Mouse (Mus musculus) heart, postnatal 10 days (tissue): ENCODE measurements around the gene Ssh2. TPM values are rescaled to one million over a fixed set of nuclear protein-coding genes. Genes with fewer than 3 reads are reported as not detected.
A peak's percentile ranks its signal among the peaks of the same experiment; 100 is the strongest.

Experiments
- DNase-seq, 2 experiments: peaks; one replicate each; pipeline ENCODE4 v3.0.0; 2021
- intact Hi-C: fragments of 180-260 bp; cut with DNase I; formaldehyde crosslinking; loops from one replicate; pipeline ENCODE4 v1.15.1; 2025
- total RNA-seq, 2 experiments: library from RNA; stranded (reverse); gene quantifications; 2 replicates each; pipeline ENCODE4 v1.2.3; 2021

Gene Ssh2
- total RNA-seq, 2 experiments from 2014 or later: 97.0 to 97.2 TPM

DNA sequence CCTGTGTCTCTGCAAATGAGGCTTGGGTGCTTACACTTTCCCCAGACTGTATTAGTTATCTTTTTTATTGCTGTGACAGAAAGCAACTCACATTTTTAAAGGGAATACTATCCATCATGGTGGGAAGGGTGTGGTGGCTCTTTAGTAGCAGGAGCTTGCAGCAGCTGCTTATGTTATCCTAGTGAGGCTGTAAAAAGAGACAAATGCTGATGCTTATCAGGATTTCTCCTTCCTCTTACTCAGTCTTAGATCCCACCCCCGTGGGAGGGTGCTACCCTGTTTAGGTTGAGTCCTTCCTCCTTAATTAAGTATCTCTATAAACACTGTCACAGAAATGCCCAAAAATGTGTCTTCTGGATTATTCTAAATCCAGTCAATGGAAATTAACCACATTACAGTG lies 105.1 kb downstream of the Ssh2 start:
- no peak for DNase-seq
- intact Hi-C loops: no loop called here

DNA sequence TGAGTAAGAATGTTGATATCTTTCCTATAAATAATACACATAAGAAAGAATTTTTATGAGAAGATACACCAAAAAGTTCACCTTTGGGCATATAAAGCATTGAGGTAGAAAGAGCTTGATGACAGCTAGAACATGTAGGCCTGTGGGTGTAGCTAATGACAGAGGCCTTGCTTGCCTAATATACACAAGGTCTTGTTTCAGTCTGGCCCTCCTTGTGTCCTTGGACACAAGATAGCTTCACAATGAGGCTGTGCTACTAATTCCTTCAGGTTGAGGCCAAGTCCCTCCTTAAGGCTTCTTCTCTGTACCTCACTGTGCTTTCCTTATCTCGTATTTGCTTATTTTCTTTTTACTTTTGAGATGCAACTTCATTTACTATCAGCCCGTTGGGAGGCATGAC lies 114.4 kb downstream of the Ssh2 start:
- DNase-seq: no peak
- intact Hi-C loops: no loop called here

DNA sequence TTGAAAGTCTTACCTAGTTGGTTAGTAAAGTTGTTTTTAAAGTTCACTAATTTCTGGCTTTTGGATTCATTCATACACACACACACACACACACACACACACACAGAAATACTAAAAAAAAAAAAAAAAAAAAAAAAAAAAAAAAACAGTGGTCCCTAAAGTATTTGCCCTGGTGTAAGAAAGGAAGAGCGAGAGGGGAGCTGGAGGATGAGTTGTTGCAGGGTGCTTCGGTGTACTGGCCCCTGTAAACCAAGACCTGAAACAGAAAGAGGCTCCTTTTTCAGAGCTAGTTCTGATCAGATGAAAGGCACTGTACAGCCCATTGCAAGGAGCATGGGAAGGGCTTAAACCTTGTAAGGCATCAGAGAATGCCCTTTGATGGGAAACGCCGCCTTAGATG lies 131.2 kb downstream of the Ssh2 start:
- no peak for DNase-seq
- intact Hi-C loops: no loop called here

DNA sequence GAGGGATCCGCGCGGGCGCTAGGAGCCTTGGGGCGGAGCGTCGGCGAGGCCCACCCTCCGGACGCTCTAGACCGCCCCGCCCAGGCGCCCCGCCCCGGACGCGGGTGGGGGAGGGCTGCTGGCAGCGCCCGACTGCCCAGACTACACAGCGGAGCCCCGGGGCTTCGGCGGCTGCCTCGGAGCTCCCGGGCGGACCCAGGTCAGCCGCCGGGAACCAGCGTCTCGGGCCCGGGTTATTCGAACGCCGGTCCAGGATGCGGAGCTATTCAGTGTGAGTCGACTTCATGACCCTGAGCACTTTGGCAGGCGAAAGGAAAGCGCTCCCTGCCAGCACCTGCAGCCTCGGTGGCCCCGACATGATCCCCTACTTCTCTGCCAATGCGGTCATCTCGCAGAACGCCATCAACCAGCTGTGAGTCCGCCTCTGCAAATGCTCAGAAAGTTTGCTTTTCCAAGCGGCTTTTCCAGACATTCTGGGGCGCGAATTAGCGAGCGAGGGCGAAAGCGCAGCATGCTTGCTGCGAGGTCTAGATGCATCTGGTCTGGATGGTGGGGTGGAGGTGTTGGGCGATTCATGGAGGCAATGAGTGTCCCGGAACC lies 132.2 kb downstream of the Ssh2 start:
- DNase-seq: peak; percentile 95
- intact Hi-C loops: loop anchor here (1.0 to 2.0 kb wide), 4 partner anchors 21 to 94 kb away; no protein-coding TSS in a partner anchor

DNA sequence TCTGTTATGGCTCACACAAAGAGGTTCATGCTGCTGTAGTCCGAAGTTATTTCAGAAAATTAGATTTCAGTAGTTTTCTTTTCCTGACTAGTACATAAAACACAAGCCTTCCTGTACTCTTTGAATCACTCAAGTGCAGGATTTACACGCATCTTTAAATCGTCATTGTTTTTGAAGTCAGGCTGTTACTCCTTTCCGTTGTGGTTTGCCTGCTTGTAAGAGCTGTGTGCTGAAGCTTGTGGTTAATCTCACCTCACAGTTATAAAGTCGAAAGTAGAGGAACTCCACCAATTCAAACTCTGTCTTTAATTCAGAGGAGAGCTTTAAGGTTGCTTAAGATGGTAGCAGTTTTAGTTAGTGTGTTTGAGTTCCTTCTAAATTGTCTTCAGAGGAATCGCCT lies 132.9 kb downstream of the Ssh2 start:
- DNase-seq: no peak
- intact Hi-C loops: loop anchor here (1.0 to 2.0 kb wide), 4 partner anchors 20 to 93 kb away; no protein-coding TSS in a partner anchor

DNA sequence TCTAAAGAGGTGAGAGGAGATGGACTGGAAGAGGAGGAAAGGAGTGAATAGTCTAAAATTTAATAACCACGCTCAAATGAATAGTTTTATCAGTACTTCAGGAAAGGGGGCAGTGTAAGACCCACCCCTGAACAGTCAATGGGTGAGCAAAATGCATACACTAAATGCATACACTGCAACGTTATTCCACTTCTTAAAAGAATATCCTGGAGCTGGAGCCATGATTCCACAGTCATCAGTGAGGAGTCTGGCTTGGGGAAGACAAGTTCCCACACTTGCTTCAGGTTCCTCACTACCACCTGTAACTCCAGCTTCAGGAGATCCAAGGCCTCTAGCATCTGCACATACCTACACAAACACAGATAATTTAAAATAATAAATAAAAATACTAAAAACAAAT lies 133.6 kb downstream of the Ssh2 start:
- intact Hi-C loops: loop anchor here (2.0 to 5.0 kb wide), 4 partner anchors 19 to 67 kb away; no protein-coding TSS in a partner anchor
- no peak for DNase-seq

DNA sequence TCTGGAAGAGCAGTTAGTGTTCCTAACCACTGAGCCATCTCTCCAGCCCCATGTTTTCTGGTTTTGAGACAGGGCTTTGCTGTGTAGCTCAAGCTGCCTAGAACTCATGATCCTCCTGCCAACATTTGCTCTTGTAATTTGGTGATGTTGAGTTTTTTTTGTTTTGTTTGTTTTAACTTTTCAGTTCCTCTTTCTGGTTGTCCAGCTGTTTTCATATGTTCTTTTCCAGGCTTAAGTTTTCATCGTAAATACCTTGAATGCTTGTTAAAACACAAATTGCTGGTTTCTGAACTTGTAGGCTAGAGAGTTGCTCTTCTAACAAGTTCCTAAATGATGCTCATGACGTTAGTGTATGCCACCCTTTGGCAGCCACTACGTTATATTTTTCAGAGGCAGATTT lies 139.0 kb downstream of the Ssh2 start:
- DNase-seq: no peak
- intact Hi-C loops: no loop called here

DNA sequence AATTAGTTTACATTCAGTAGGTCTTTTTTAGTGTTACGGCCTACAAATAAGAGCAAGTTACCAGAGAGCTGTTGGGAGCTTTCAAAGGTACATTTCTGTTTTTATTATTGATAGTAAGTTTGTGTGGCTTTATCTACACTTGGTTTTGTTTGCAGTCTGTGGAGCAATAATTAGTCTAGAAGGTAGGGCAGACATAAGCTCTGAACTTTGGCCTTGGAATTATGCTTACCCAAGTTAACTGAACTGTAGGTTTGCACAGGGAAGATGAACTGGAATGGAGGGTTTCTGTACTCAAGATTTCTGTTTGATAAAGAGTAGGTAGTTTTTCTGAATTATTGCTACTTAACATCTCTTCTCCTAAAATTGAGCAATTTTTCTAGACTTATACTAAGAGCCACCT lies 141.8 kb downstream of the Ssh2 start:
- intact Hi-C loops: no loop called here
- DNase-seq: no peak

DNA sequence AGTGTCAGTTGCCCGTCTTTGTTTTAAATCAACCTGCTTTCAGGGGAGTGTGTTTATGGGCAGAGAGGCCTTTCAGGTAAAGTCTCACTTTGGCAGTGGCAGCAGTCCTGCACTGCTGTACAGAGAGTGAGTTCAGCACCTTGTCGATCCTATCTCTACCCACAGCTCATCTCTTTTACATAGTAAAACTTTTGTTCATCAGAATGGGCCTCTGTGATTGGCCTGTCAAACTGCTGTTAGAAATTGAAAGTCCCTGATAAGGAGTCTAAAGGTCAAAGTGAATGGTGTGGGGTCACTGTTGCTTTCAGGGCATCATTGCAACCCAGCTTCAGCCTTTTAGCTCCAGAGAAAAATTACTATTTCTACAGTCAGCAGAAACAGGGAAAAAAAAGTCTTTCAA lies 147.4 kb downstream of the Ssh2 start:
- no peak for DNase-seq
- intact Hi-C loops: no loop called here

DNA sequence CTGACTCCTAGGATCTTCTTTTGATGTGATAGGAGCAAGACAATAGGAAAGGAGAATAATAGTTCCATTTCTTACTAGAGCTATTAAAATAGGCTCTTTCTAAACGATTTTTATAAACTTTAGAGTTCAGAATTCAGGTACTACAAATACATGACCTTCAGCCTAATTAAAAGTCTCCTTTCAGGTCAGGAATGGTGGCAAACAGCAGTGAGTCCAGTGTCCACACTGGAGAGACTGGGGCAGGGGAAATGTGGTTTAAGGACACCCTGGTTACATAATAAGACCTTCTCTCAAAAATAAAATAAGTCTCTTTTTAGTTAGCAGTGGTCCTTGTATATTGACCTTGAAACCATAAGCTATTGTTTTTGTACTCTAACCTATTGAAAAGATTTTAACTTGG lies 148.3 kb downstream of the Ssh2 start:
- intact Hi-C loops: no loop called here
- DNase-seq: no peak

DNA sequence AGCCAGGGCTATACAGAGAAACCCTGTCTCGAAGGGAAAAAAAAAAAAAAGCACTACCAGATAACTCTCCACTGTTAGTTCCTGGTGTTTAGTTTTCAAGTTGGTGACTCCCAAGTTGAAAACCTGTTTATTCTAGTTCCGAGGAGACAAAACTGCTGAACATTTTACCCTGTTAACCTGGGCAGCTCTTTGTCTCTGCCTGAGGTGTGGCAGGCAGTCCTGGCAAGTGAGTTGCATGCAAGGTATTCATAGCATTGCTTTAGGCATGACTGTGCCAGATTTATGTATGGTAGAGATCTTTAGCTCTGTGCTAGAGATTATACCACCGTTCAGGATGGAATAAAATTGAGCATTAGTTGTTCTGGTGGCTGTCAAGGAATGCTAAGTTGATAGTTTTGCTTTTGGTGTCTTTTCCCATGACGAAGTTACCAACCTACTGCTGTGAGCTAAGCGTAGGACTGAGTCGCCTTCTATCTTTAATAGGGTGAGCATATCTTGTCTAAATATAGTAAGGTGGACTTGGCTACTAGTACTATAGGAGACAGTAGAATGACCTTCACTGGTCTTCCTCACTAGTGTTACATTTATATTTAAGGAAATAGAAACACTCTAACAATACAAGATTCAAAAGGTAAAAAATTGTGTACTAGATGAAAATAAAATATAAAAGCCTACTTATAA lies 149.8 kb downstream of the Ssh2 start:
- DNase-seq: peak in 1 of 2 experiments; percentile 52
- intact Hi-C loops: loop anchor here (5.0 kb wide), 2 partner anchors 56 to 76 kb away; no protein-coding TSS in a partner anchor

DNA sequence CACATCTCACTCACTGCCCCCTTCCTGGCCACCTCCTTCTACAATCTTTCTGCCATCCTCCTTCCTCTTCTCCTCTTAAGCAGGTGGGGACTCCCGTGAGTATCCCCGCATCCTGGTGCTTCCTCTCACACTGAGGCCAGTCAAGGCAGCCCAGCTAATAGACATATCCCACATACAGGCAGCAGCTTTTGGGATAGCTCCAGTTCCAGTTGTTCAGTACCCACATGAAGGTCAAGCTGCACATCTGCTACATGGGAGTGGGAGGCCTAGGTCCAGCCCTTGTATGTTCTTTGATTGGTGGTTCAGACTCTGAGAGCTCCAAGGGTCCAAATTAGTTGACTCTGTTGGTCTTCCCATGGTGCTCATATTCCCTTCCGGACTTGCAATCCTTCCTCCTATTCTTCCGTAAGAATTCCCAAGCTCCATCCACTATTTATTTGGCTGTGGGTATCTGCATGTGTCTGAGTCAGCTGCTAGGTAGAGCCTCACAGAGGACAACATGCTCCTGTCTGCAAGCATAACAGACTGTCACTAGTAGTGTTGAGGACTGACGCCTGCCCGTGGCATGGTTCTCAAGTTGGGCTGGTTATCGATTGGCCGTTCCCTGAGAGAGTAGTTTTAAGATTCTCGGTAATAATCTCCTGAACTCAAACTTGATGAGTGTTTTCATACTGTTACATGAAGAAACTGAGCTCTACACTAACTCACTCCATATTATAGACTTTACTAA lies 151.6 kb downstream of the Ssh2 start:
- intact Hi-C loops: loop anchor here (2.0 to 5.0 kb wide), 3 partner anchors 19 to 75 kb away; no protein-coding TSS in a partner anchor

DNA sequence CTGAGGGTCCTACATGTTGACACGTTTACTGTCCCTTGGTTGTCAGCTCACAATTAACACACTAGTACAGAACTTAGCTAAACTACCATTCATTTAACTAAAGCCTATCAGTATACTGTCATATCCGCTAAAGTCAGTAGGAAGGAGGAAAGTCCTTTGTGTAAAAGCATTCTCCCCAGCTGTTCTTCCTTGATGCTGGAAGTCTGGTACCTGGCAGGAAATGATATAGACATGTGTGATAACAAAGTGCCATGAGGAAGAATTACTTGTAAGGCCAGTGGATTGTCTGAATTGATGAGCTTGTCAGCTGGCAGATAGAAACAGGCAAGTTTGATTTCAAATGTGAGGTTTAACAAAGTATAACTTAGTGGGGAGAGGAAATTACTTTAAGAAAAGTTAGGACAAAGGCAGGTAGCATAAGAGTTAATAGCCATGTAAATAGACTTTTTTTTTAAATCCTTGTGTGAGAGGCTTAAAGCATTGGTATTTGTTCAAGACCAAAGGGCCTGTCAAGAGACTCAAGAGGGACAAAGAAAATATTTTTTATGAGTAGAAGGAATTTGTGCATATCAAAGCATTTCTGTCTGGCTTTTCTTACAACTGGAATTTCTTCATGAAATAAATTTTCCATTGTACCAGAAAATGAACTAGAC lies 153.2 kb downstream of the Ssh2 start:
- intact Hi-C loops: loop anchor here (2.0 to 5.0 kb wide), 3 partner anchors 21 to 73 kb away; no protein-coding TSS in a partner anchor
- DNase-seq: no peak

More for the DNA sequence above, 151.6 kb downstream of the Ssh2 start:
- peak in 1 of 2 experiments; percentile 32 for DNase-seq

DNA sequence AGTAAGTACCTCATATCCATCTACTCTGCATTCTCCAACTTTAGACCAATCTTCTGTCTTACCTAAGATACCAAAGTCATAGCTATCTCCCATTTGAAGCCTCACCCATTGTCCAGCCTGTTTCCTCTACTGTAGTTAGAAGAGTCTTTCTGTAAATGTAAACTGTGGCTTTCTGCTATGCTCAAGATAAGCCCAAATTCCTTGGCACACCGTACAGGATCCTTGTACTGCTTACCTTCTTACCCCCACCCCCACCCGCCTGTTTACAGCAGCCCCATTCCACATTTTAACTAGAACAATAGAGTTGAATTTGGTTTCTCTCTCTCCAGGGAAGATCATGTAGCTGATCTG lies 153.7 kb downstream of the Ssh2 start:
- intact Hi-C loops: loop anchor here (2.0 to 5.0 kb wide), 3 partner anchors 21 to 72 kb away; no protein-coding TSS in a partner anchor
- no peak for DNase-seq

DNA sequence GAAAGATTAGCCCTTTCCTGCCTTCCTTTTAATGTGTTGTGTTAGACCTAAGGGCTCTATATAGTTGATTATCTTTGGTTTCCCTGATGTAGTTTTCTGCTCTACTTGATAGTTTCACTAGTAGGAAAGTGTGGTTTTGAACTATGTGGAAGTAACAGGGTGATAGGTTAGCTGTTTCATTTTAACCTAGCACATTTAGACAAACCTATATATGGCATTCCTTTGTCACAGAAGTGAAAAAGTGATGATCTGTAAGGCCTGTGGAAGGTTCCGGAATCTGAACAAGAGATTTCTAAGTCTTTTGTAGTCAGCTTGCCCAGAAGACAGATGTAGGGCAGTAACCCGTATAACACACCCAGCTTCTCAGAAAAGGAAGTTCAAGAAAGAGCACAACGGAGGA lies 155.0 kb downstream of the Ssh2 start:
- intact Hi-C loops: no loop called here

DNA sequence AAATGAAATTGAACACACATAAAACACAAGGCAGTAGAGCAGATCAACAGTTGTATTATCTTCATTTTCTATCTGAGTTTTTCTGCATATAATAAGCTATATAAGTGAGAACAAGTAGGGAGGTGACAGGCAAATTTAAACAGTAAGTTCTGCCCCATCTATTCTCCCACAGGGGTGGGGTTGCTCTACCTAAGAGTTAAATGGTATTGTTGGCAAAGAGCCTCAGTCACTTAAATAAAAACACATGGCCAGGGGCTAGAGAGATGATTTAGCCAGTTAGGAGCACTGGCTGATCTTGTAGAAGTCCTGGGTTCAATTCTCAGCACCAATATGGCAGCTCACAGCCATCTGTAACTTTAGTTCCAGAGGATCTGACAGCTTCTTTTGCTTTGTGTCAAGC lies 155.6 kb downstream of the Ssh2 start:
- DNase-seq: no peak
- intact Hi-C loops: no loop called here

More for the DNA sequence above, 155.0 kb downstream of the Ssh2 start:
- DNase-seq: no peak

DNA sequence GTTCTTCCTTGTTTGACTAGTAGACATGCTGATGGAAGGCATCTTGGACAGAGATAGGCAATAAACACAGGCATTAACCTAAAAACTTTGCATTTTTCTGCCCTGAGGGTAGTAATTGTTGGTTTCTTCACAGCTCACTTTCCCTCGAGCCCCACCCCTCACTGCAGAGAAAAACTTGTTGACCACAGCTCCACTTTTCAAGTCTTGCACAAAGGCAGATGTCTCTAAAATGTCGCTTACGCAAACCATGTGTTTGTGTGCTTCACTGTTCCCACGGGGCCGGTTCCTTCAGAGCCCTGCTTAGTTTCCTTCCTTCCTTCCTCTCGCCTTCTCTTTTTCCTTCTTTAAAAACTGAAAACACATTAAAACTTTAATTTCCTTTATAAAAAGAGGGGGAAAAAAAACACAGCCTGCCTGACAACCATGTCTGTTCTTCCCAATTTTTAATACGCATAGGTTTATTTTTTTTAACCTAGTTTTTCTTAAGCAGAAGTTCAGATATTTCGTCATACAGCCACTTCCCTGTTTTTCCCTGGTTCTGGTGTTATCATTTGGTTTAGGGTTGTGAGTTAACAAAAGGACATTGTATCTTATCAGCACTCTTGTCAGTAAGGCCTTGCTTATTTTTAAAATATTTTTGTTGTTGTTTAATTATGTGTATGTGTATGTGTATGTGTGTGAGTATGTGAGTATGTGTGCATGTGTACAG lies 156.3 kb downstream of the Ssh2 start:
- DNase-seq: peak; percentile 66 to 67
- intact Hi-C loops: no loop called here

DNA sequence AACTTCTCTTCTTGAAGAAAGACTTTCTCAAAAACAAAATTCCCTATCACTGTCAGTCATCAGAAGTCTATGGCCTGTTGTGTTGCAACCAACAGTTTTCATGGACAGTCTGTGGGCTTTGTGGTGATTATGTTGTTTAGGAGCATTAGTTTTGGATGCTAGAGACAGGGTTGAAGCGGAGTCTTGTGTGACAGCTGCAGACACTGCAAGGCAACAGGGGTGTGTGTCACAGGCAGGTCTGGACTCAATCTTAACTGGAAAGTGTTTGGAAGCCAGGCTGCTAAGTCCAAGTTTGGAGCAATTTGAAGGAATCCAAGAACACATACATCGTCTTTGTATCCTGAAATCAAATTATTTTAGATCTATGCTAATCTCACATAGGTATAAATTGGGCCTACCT lies 162.5 kb downstream of the Ssh2 start:
- DNase-seq: no peak
- intact Hi-C loops: no loop called here

DNA sequence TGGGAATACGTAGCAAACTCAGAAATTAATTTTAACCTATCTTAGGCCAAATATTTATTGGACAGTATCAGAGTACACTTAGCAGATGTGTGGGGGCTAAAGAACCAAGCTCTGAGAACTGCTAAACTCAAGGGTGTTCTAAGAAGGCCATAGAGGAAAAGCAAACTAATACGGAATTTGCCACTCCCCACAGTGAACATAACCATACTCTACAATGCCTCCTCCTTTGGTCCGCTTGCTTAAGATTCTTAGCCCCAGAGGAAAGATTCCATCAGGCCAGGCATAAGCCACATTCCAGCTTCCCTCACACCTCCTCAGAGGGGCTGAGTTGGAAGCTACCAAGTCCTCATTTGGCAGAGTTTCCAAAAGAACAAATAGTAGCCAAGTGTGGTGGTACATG lies 165.1 kb downstream of the Ssh2 start:
- intact Hi-C loops: no loop called here
- no peak for DNase-seq

DNA sequence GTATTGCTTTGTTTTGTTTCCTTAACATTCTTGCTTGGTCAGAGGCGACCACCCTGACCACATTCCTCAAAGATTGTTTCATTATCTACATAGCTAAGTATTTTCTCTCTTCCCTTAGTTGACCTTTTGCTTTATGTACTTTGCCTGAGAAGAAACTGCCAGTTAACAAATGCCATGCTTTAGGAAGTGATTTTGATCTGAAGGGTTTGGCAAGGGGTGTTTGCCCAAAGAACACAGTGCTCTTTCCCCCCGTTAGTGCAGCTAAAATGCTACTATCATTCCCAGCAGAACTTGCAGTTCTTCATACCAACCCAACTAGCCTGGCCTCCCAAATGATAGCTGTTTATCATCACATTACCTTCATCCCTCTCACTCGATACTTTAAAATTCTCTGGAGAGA lies 168.1 kb downstream of the Ssh2 start:
- DNase-seq: no peak
- intact Hi-C loops: no loop called here
